Mouse (Mus musculus) stomach, postnatal 0 days (tissue): ENCODE measurements at regions not wholly inside any gene's neighbourhood (a gene's known extent, or its start where the extent isn't known, plus 50 kb on each side); places are given as distances from the start of the nearest gene placed in this dataset.
A peak's percentile ranks its signal among the peaks of the same experiment; 100 is the strongest.

Experiments used
- ATAC-seq: fragments of 200-750 bp; cut with Nextera tagmentation; 2 replicates; pipeline ENCODE4 v1.8.0; 2017; ENCODE audit not compliant: low FRiP score, low TSS enrichment
- DNase-seq: peaks from one replicate; pipeline ENCODE4 v3.0.0-alpha.2; 2016; ENCODE audit warnings: low spot score
- H3K27ac ChIP-seq: fragments of 300-500 bp; sonication (generic); replicated peaks from 2 replicates; pipeline ENCODE4 v1.5.1; 2014; ENCODE audit warnings: mild to moderate bottlenecking, control low read depth
- H3K27me3 ChIP-seq: fragments of 300-500 bp; sonication (generic); 2 replicates; pipeline ENCODE4 v1.6.1; 2014; ENCODE audit warnings: low read length; ENCODE audit not compliant: control insufficient read depth, insufficient read depth
- H3K36me3 ChIP-seq: fragments of 300-500 bp; sonication (generic); 2 replicates; pipeline ENCODE4 v1.6.1; 2014; ENCODE audit warnings: low read length, mixed read lengths; ENCODE audit not compliant: control insufficient read depth, insufficient read depth
- H3K4me1 ChIP-seq: fragments of 300-500 bp; sonication (generic); replicated peaks from 2 replicates; pipeline ENCODE4 v1.6.1; 2014; ENCODE audit warnings: antibody characterized with exemption; ENCODE audit not compliant: control insufficient read depth, insufficient read depth
- H3K4me2 ChIP-seq: fragments of 300-500 bp; sonication (generic); replicated peaks from 2 replicates; pipeline ENCODE4 v1.6.1; 2014; ENCODE audit warnings: low read depth, mild to moderate bottlenecking, control low read depth, moderate library complexity
- H3K4me3 ChIP-seq: fragments of 300-500 bp; sonication (generic); 2 replicates; pipeline ENCODE4 v1.5.1; 2014; ENCODE audit warnings: low read depth, low read length, control low read depth
- H3K9ac ChIP-seq: fragments of 300-500 bp; sonication (generic); 2 replicates; pipeline ENCODE4 v1.6.1; 2014; ENCODE audit warnings: mild to moderate bottlenecking, low read length, control low read depth, mixed read lengths
- H3K9me3 ChIP-seq: fragments of 300-500 bp; sonication (generic); 2 replicates; pipeline ENCODE4 v1.6.1; 2016; ENCODE audit warnings: low read length; ENCODE audit not compliant: control insufficient read depth
- CTCF ChIP-seq: IDR thresholded peaks from 2 replicates; pipeline ENCODE4 v1.5.1; 2016; ENCODE audit warnings: antibody characterized with exemption, low read depth, mild to moderate bottlenecking, moderate library complexity
- EP300 ChIP-seq: optimal IDR thresholded peaks from 2 replicates; pipeline ENCODE3; 2016; ENCODE audit warnings: antibody characterized with exemption
- WGBS: fragments of 180-500 bp; shearing (Covaris S2); extraction: QIAGEN DNeasy Blood & Tissue Kit; methylation state at CpG from one replicate; pipeline ENCODE4 v1.1.7; 2014; 5-methylcytosine and 5-hydroxymethylcytosine counted together

GRCm38 (mm10) chr1:51538836-51539235 lies 60.6 kb upstream of the Nabp1 start:
- no peak for DNase-seq

DNA sequence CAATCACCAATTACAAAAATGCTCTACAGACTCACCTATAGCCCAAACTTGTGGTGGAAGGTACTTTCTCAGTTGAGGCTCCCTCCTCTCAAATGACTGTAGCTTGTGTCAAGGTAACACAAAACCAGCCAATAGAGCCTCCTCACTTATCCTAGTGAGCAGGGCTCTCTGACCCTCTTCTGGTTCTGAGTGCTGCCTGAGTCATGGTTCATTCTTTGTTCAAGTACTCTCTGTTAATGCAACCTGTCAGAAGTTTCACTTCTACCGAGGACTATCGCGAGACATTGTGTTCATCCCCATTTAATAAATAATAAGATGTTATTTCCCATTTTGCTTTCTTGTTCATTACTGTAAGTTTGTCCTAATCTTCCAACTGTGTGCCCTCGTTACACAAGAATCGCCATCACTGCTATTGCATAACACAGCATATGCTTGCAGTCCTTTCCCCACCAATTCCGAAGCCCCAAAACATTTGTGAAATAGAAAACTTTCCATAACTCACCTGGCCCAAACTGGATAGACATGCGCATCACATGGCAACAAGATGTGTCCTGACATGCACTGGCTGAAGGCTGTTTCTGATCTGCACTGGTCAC lies 59.6 kb upstream of the Nabp1 start:
- DNase-seq (no peak), ATAC-seq (no peak)
- Histone ChIP-seq H3K4me3 (no peak overlapping the region), H3K9me3 (no peaks in the 10 kb centered on the region), H3K9ac (no peak overlapping the region), H3K4me2 (no peak overlapping the region), H3K27ac (no peak overlapping the region), H3K36me3 (no peaks in the 10 kb centered on the region), H3K27me3 (no peaks in the 10 kb centered on the region), H3K4me1 (0 out of 2 replicates have a peak, but pooled peaks cover 3% of the 10 kb centered on the region)
- 83% methylated on average over 7 of the region's 7 CpGs for WGBS
- TF ChIP-seq EP300 (no peak), CTCF (no peak)

More at GRCm38 (mm10) chr1:51538836-51539235, 60.6 kb upstream of the Nabp1 start:
- Histone ChIP-seq H3K4me2 (no peak overlapping the region), H3K36me3 (no peaks in the 10 kb centered on the region), H3K9me3 (no peaks in the 10 kb centered on the region), H3K4me3 (no peak overlapping the region), H3K9ac (no peak overlapping the region), H3K27me3 (no peaks in the 10 kb centered on the region), H3K27ac (no peak overlapping the region), H3K4me1 (0 out of 2 replicates have a peak, but pooled peaks cover 3% of the 10 kb centered on the region)
- WGBS = 62% methylated on average over 2 of the region's 2 CpGs
- ATAC-seq = no peak
- TF ChIP-seq CTCF (no peak), EP300 (no peak)

DNA sequence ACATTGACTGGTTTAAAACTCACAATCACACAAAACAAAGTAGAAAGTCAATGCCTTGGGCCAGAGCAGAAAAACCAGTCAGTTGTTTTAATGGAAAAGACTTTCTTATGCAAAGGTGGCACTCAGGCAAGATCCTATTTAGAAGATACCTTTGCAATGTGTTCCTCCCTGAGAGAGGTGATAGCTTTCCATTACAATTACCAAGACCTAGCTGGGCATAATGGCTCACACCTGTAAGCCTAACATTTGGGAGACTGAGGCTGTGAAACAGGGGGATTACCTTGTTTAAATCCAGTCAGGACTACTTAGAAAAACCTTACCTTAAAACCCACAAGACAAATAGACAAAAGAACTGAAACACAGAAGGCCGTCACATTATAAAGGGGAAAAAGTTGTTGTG lies 57.9 kb upstream of the Nabp1 start:
- ATAC-seq (no peak), DNase-seq (no peak)
- no peaks in the 10 kb centered on the region for H3K36me3 ChIP-seq
- no peak overlapping the region for H3K27ac ChIP-seq
- no peaks in the 10 kb centered on the region for H3K27me3 ChIP-seq
- H3K9ac ChIP-seq = no peak overlapping the region
- no peak overlapping the region for H3K4me2 ChIP-seq
- 93% methylated on average over 1 of the region's 1 CpGs for WGBS
- 0 out of 2 replicates have a peak, but pooled peaks cover 3% of the 10 kb centered on the region for H3K4me1 ChIP-seq
- TF ChIP-seq EP300 = no peak
- no peak for TF ChIP-seq CTCF
- no peak overlapping the region for H3K4me3 ChIP-seq
- H3K9me3 ChIP-seq = no peaks in the 10 kb centered on the region

DNA sequence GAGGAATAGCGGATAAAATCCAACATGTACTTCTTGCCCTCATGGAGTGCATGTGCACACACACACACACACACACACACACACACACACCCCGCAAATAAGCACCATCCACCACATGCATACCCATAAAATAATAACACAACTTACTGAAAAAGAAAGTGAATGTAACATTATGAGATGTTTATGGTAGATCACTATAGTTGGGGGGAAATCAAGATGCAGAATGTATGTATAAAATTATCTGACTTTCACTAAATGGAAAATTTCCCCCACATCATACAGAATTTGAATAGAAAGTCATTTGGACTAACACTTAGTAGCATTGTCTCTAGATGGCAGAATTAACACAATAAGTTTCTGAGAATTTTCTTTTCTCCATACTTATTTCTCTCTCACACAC lies 57.2 kb upstream of the Nabp1 start:
- Histone ChIP-seq H3K4me1 (0 out of 2 replicates have a peak, but pooled peaks cover 3% of the 10 kb centered on the region), H3K4me3 (no peak overlapping the region), H3K4me2 (no peak overlapping the region), H3K9me3 (no peaks in the 10 kb centered on the region), H3K27me3 (no peaks in the 10 kb centered on the region), H3K36me3 (no peaks in the 10 kb centered on the region), H3K27ac (no peak overlapping the region), H3K9ac (no peak overlapping the region)
- WGBS = 96% methylated on average over 2 of the region's 2 CpGs
- DNase-seq (no peak), ATAC-seq (no peak)
- TF ChIP-seq CTCF (no peak), EP300 (no peak)

- TF ChIP-seq CTCF (no peak), EP300 (no peak)
- no peak for ATAC-seq
- H3K27ac ChIP-seq = no peak overlapping the region
- WGBS = 53% methylated on average over 1 of the region's 1 CpGs
- no peak for DNase-seq
- no peak overlapping the region for H3K9ac ChIP-seq
- no peaks in the 10 kb centered on the region for H3K27me3 ChIP-seq
- 0 out of 2 replicates have a peak, but pooled peaks cover 2% of the 10 kb centered on the region for H3K4me1 ChIP-seq
- no peaks in the 10 kb centered on the region for H3K36me3 ChIP-seq
- H3K9me3 ChIP-seq = no peaks in the 10 kb centered on the region
- no peak overlapping the region for H3K4me3 ChIP-seq
- no peak overlapping the region for H3K4me2 ChIP-seq
Observed at GRCm38 (mm10) chr1:51531360-51531759, 53.1 kb upstream of the Nabp1 start.

- Histone ChIP-seq H3K4me3 (no peak overlapping the region), H3K36me3 (no peaks in the 10 kb centered on the region), H3K27ac (peak overlapping the region; percentile 58), H3K27me3 (no peaks in the 10 kb centered on the region), H3K4me1 (0 out of 2 replicates have a peak, but pooled peaks cover 2% of the 10 kb centered on the region), H3K9me3 (no peaks in the 10 kb centered on the region), H3K9ac (no peak overlapping the region; the same call in 1 of the 2 replicates), H3K4me2 (no peak overlapping the region)
- 54% methylated on average over 9 of the region's 9 CpGs for WGBS
- DNase-seq (peak; percentile 54), ATAC-seq (peak; percentile 93)
- TF ChIP-seq CTCF = no peak
- TF ChIP-seq EP300 = no peak
Observed at GRCm38 (mm10) chr1:51530191-51530926, 52.1 kb upstream of the Nabp1 start.
